Mouse (Mus musculus) ES-E14 (cell line): ENCODE data around the gene Cry1. TPM values are rescaled to one million over a fixed set of nuclear protein-coding genes. Genes with fewer than 3 reads are reported as not detected.

ENCODE experiments used
- DNase-seq: peaks from one replicate; pipeline ENCODE4 v3.0.0-alpha.2; 2013; ENCODE audit warnings: low read depth, low spot score
- H3K27ac ChIP-seq: 2 replicates; pipeline ENCODE4 v1.5.1; 2012; ENCODE audit warnings: low read depth, mild to moderate bottlenecking, low read length, moderate library complexity, mixed read lengths; ENCODE audit not compliant: poor library complexity, insufficient read depth, severe bottlenecking
- H3K36me3 ChIP-seq: 2 replicates; pipeline ENCODE4 v1.6.1; 2012; ENCODE audit warnings: mild to moderate bottlenecking, low read length, moderate library complexity, mixed read lengths; ENCODE audit not compliant: control insufficient read depth, poor library complexity, insufficient read depth, severe bottlenecking
- H3K4me1 ChIP-seq, 2 experiments: fragments of 150-350 bp in 1 of 2; sonication (generic) in 1 of 2; 2 replicates each; pipeline ENCODE4 v1.6.1; 2012; ENCODE audit warnings: low read length in 2 of 2, mild to moderate bottlenecking in 1 of 2, mixed read lengths in 1 of 2; ENCODE audit not compliant: control insufficient read depth in 2 of 2, insufficient read depth in 2 of 2, poor library complexity in 1 of 2
- H3K4me3 ChIP-seq, 2 experiments: fragments of 150-350 bp in 1 of 2; sonication (generic) in 1 of 2; 2 replicates each; pipeline ENCODE4 v1.5.1; 2012; ENCODE audit warnings: low read length in 2 of 2, low read depth in 1 of 2, mild to moderate bottlenecking in 1 of 2, mixed read lengths in 1 of 2; ENCODE audit not compliant: insufficient read depth in 1 of 2, poor library complexity in 1 of 2, severe bottlenecking in 1 of 2
- H3K9ac ChIP-seq: 2 replicates; pipeline ENCODE4 v1.6.1; 2012; ENCODE audit warnings: low read depth, mild to moderate bottlenecking, low read length, mixed read lengths; ENCODE audit not compliant: poor library complexity, insufficient read depth, severe bottlenecking
- H3K9me3 ChIP-seq: fragments of 150-350 bp; sonication (generic); 2 replicates; pipeline ENCODE4 v1.6.1; 2012; ENCODE audit warnings: low read depth, mild to moderate bottlenecking, low read length; ENCODE audit not compliant: control insufficient read depth, insufficient read depth
- CHD2 ChIP-seq: IDR thresholded peaks from 2 replicates; pipeline ENCODE4 v1.6.1; 2014; ENCODE audit warnings: mild to moderate bottlenecking, low read depth, low read length, inconsistent platforms
- HCFC1 ChIP-seq: IDR thresholded peaks from 2 replicates; pipeline ENCODE4 v1.6.1; 2012; ENCODE audit warnings: low read length, inconsistent platforms, borderline replicate concordance; ENCODE audit not compliant: insufficient read depth
- MAFK ChIP-seq: IDR thresholded peaks from 2 replicates; pipeline ENCODE4 v1.6.1; 2014; ENCODE audit warnings: mild to moderate bottlenecking, low read depth, low read length, inconsistent platforms; ENCODE audit not compliant: insufficient read depth
- ZC3H11A ChIP-seq: IDR thresholded peaks from 2 replicates; pipeline ENCODE4 v1.6.1; 2012; ENCODE audit warnings: low read depth, mild to moderate bottlenecking, inconsistent platforms, low read length, borderline replicate concordance
- ZNF384 ChIP-seq: IDR thresholded peaks from 2 replicates; pipeline ENCODE4 v1.6.1; 2012; ENCODE audit warnings: low read depth, low read length, inconsistent platforms
- in situ Hi-C, 2 experiments: fragments of 600-800 bp; cut with MboI; formaldehyde crosslinking; loops; one replicate each; pipeline ENCODE4 v1.15.1; 2025; ENCODE audit warnings: low sequenced_read_pairs in 2 of 2, inconsistent platforms in 1 of 2; ENCODE audit not compliant: unreplicated experiment in 2 of 2
- total RNA-seq: library from RNA; depleted of rRNA; stranded (reverse); fragments of 300-350 nt; gene quantifications from 2 replicates; pipeline ENCODE4 v1.2.3, GENCODE M21; 2012

Cry1 gene
- total RNA-seq, 1 experiment = 23.4 TPM

- Histone ChIP-seq H3K4me1 (no peaks in the 10 kb centered on the region; a peak in 1 of 4 replicates), H3K9ac (no peak overlapping the region), H3K4me3 (no peak overlapping the region), H3K36me3 (no peaks in the 10 kb centered on the region), H3K9me3 (no peaks in the 10 kb centered on the region), H3K27ac (no peak overlapping the region)
- no peak for DNase-seq
- TF ChIP-seq CHD2 = no peak
- TF ChIP-seq HCFC1 = no peak
- TF ChIP-seq ZNF384 = no peak
- no peak for TF ChIP-seq MAFK
- no peak for TF ChIP-seq ZC3H11A
- in situ Hi-C loops = no loop called here
Measured at GRCm38 (mm10) chr10:85194528-85194927, 9.7 kb upstream of the Cry1 start.

DNA sequence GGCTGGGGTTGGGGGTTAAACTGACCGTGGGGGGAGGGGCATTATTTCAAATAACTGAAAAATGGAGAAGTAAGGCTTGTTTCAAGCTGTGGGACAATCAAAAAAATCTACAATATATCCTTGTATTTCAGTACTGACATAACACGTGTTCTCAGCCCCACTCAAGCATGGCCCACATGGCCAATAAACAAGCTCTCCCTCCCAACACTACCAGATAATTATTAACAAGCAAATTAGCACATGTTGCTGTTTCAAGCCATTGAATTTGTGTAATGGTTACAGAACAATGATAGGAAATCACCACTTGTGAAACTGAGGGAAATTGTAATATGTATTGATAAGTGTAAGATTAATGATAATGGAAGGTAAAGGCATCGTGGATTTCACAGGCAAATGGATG, 8.5 kb upstream of the Cry1 start:
- no peak for TF ChIP-seq ZNF384
- no peak for TF ChIP-seq MAFK
- no peak for TF ChIP-seq HCFC1
- TF ChIP-seq CHD2 = no peak
- TF ChIP-seq ZC3H11A = no peak
- in situ Hi-C loops = no loop called here

DNA sequence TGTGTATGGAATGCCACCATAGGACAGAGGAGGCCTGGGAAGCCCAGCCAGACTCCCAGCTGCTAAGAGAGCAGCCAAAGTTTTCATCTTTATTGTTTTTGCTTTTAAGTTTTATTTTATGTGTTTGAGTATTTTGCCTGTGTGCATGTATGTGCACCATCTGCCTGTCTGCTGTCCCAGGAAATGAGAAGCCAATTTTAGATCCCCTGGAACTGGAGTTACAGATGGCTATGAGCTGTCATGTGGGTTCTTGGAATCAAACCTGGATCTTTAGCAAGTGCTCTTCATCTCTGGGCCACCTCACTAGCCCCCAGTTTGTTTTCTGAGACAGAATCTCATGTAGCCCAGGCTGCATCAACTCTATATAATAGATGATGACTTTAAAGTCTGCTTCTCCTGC, 5.8 kb upstream of the Cry1 start:
- H3K9ac ChIP-seq = no peak overlapping the region
- H3K27ac ChIP-seq = no peak overlapping the region
- no peaks in the 10 kb centered on the region for H3K36me3 ChIP-seq
- in situ Hi-C loops = no loop called here
- H3K9me3 ChIP-seq = no peaks in the 10 kb centered on the region
- DNase-seq = no peak
- H3K4me1 ChIP-seq = no peaks in the 10 kb centered on the region
- no peak for TF ChIP-seq ZC3H11A
- no peak for TF ChIP-seq HCFC1
- no peak for TF ChIP-seq ZNF384
- TF ChIP-seq MAFK = no peak
- TF ChIP-seq CHD2 = no peak
- H3K4me3 ChIP-seq = no peak overlapping the region

More for the DNA sequence above, 8.5 kb upstream of the Cry1 start:
- Histone ChIP-seq H3K9me3 (no peaks in the 10 kb centered on the region), H3K4me1 (no peaks in the 10 kb centered on the region; a peak in 1 of 4 replicates), H3K27ac (no peak overlapping the region), H3K4me3 (no peak overlapping the region), H3K36me3 (no peaks in the 10 kb centered on the region), H3K9ac (no peak overlapping the region)
- DNase-seq = no peak

DNA sequence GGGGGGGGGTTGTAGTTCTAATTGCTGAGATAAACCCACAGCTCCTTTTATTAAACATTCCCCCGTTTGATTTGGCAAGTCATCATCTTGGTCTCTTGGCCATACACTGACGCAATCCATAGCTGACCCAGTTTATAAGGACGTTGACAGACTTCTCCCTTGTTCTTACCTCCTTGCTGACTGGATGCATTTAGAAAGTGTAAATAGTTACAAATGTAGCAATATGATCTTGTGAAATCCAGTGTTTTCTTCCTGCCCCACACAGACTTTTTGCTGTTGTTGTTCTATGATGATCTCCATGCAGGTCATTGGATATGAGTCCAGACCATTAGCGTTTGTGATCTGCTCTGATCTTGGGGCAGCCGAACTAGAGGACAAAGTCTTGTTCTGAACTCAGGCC, 5.1 kb upstream of the Cry1 start:
- no peak for TF ChIP-seq ZNF384
- no peak for TF ChIP-seq MAFK
- TF ChIP-seq CHD2 = no peak
- no peak for TF ChIP-seq HCFC1
- TF ChIP-seq ZC3H11A = no peak
- no peaks in the 10 kb centered on the region for H3K4me1 ChIP-seq
- in situ Hi-C loops = no loop called here

GRCm38 (mm10) chr10:85186499-85186794, 1.6 kb upstream of the Cry1 start:
- H3K9me3 ChIP-seq = no peaks in the 10 kb centered on the region
- no peak for DNase-seq
- H3K4me1 ChIP-seq = no peaks in the 10 kb centered on the region
- no peak overlapping the region for H3K9ac ChIP-seq
- no peak overlapping the region for H3K4me3 ChIP-seq
- H3K27ac ChIP-seq = no peak overlapping the region
- peaks cover 2% of the 10 kb centered on the region; the same call in 1 of the 2 replicates for H3K36me3 ChIP-seq
- in situ Hi-C loops = no loop called here
- no peak for TF ChIP-seq ZNF384
- no peak for TF ChIP-seq MAFK
- TF ChIP-seq ZC3H11A = no peak
- no peak for TF ChIP-seq CHD2
- TF ChIP-seq HCFC1 = no peak

More for the DNA sequence above, 5.1 kb upstream of the Cry1 start:
- H3K9me3 ChIP-seq = no peaks in the 10 kb centered on the region
- H3K27ac ChIP-seq = no peak overlapping the region
- H3K36me3 ChIP-seq = no peaks in the 10 kb centered on the region
- no peak overlapping the region for H3K9ac ChIP-seq
- H3K4me3 ChIP-seq = no peak overlapping the region
- DNase-seq = no peak
